In genomic region chr2:60720906-60721305, GRCm38 (mm10) we compare ENCODE assay signal across 9 mouse cellular contexts. TPM values are rescaled to one million over a fixed set of nuclear protein-coding genes. Genes with fewer than 3 reads are reported as not detected.
A peak's percentile ranks its signal among the peaks of the same experiment; 100 is the strongest.
DNase-seq lines count a peak whose midpoint lies in the region; ATAC-seq and TF ChIP-seq lines count a peak whose summit lies in the region.
"Had no signal": no experiment of that assay in that cellular context is flagged by ENCODE, and none has a peak within 500 bp of the region (broad histone marks: within the 10 kb centered on the region; RNA-seq: fewer than 3 reads in every experiment).

No protein-coding gene starts in this region.

- ATAC-seq in forebrain, embryonic 13.5 days, result peak; percentile 44; the same call in 1 of the 2 replicates
- no peak for ATAC-seq in forebrain, embryonic 11.5 days (replicated peaks; ENCODE audit: low FRiP score)
- no peak for ATAC-seq in lung, embryonic 14.5 days (ENCODE audit: insufficient read depth)

- H3K9ac ChIP-seq in forebrain, embryonic 13.5 days, result no peak overlapping the region
- H3K9ac ChIP-seq in forebrain, embryonic 11.5 days (ENCODE audit: low read length), result no peak overlapping the region
- H3K9ac ChIP-seq in lung, embryonic 14.5 days, result no peak overlapping the region
- H3K9ac ChIP-seq: midbrain, embryonic 12.5 days had no signal

- peaks cover 13% of the 10 kb centered on the region for H3K4me1 ChIP-seq in forebrain, embryonic 13.5 days
- no peaks in the 10 kb centered on the region; the same call in 1 of the 2 replicates for H3K4me1 ChIP-seq in forebrain, embryonic 11.5 days (replicated peaks; ENCODE audit: control insufficient read depth, insufficient read depth, low read length)
- H3K4me1 ChIP-seq in lung, embryonic 14.5 days (ENCODE audit: insufficient read depth), result 0 out of 2 replicates have a peak, but pooled peaks cover 6% of the 10 kb centered on the region
- H3K4me1 ChIP-seq: midbrain, embryonic 12.5 days had no signal

- H3K36me3 ChIP-seq in forebrain, embryonic 13.5 days (ENCODE audit: poor library complexity, severe bottlenecking), result no peaks in the 10 kb centered on the region
- no peaks in the 10 kb centered on the region for H3K36me3 ChIP-seq in forebrain, embryonic 11.5 days (ENCODE audit: control insufficient read depth, insufficient read depth, low read length)
- no peaks in the 10 kb centered on the region for H3K36me3 ChIP-seq in lung, embryonic 14.5 days (ENCODE audit: insufficient read depth)
- no peaks in the 10 kb centered on the region for H3K36me3 ChIP-seq in splenic B cell, adult 2 months (ENCODE audit: control insufficient read depth, insufficient read depth, low read length, poor library complexity, severe bottlenecking)
- H3K36me3 ChIP-seq: midbrain, embryonic 12.5 days had no signal

- peak; percentile 84 for TF ChIP-seq CTCF in lung, embryonic 14.5 days (IDR thresholded peaks at IDR 0.05; ENCODE audit: low read depth)

- WGBS in forebrain, embryonic 13.5 days, result 27% methylated on average over 5 of the region's 5 CpGs
- 36% methylated on average over 5 of the region's 5 CpGs for WGBS in forebrain, embryonic 11.5 days
- 18% methylated on average over 5 of the region's 5 CpGs for WGBS in lung, embryonic 14.5 days

- no peak overlapping the region for H3K4me2 ChIP-seq in forebrain, embryonic 13.5 days
- no peak overlapping the region for H3K4me2 ChIP-seq in forebrain, embryonic 11.5 days (ENCODE audit: low read depth, low read length, severe bottlenecking)
- H3K4me2 ChIP-seq in lung, embryonic 14.5 days, result no peak overlapping the region
- H3K4me2 ChIP-seq: midbrain, embryonic 12.5 days had no signal

- H3K27ac ChIP-seq in forebrain, embryonic 13.5 days, result no peak overlapping the region
- H3K27ac ChIP-seq in forebrain, embryonic 11.5 days (ENCODE audit: low read depth, low read length), result no peak overlapping the region
- H3K27ac ChIP-seq in lung, embryonic 14.5 days (ENCODE audit: low read depth), result no peak overlapping the region
- H3K27ac ChIP-seq: midbrain, embryonic 12.5 days had no signal

- DNase-seq in forebrain, embryonic 11.5 days (ENCODE audit: low spot score), result no peak
- peak; percentile 78 for DNase-seq in lung, embryonic 14.5 days
- DNase-seq in lung, postnatal 25 days (ENCODE audit: low spot score), result no peak
- peak; percentile 59 for DNase-seq in brain, adult 2 months (ENCODE audit: low read depth, low spot score)
- DNase-seq in induced T-regulatory cell, adult 2 months (ENCODE audit: low read depth), result peak; percentile 59
- peak; percentile 36 for DNase-seq in splenic B cell, adult 2 months (ENCODE audit: low read depth, low spot score)
- DNase-seq in layer of hippocampus, postnatal 36 days, result no peak

- peaks cover 38% of the 10 kb centered on the region for H3K27me3 ChIP-seq in forebrain, embryonic 13.5 days
- peaks cover 11% of the 10 kb centered on the region for H3K27me3 ChIP-seq in forebrain, embryonic 11.5 days (ENCODE audit: control insufficient read depth, insufficient read depth, low read length)
- no peaks in the 10 kb centered on the region for H3K27me3 ChIP-seq in lung, embryonic 14.5 days (ENCODE audit: insufficient read depth, low read length)
- H3K27me3 ChIP-seq in splenic B cell, adult 2 months (ENCODE audit: control insufficient read depth, insufficient read depth, low read length, poor library complexity, severe bottlenecking), result no peaks in the 10 kb centered on the region

- H3K9me3 ChIP-seq in forebrain, embryonic 13.5 days (replicated peaks), result no peaks in the 10 kb centered on the region
- no peaks in the 10 kb centered on the region for H3K9me3 ChIP-seq in forebrain, embryonic 11.5 days (ENCODE audit: control insufficient read depth, low read length)
- H3K9me3 ChIP-seq in lung, embryonic 14.5 days (ENCODE audit: low read depth, low read length), result no peaks in the 10 kb centered on the region
- H3K9me3 ChIP-seq: midbrain, embryonic 12.5 days had no signal

- no peak overlapping the region for H3K4me3 ChIP-seq in forebrain, embryonic 13.5 days
- H3K4me3 ChIP-seq in forebrain, embryonic 11.5 days (ENCODE audit: low read depth, low read length), result no peak overlapping the region
- H3K4me3 ChIP-seq in lung, embryonic 14.5 days (ENCODE audit: low read depth, low read length), result no peak overlapping the region
- H3K4me3 ChIP-seq: midbrain, embryonic 12.5 days had no signal

RNA-seq across cellular contexts. Expression of gene Itgb6, which starts 1.5 kb away (rescaled TPM):
- not detected in 2 replicates for polyA plus RNA-seq in forebrain, embryonic 13.5 days (2015; fragmentation: Nextera tagmentation; extraction: Ambion mirVana)
- polyA plus RNA-seq in forebrain, embryonic 11.5 days (2014; fragmentation: Nextera tagmentation; extraction: Ambion mirVana), result 0.52 and 0.75 TPM in 2 replicates
- polyA plus RNA-seq in lung, embryonic 14.5 days (2014; fragmentation: Nextera tagmentation; extraction: Ambion mirVana), result 5.5 and 6.2 TPM in 2 replicates
- under 1 TPM in 1 of 2 experiments, not detected in 1; 0.08 TPM for total RNA-seq in layer of hippocampus, postnatal 36 days (2021)

Comparison
In these comparisons a context has a peak if more than half of its experiments do, and no peak if none do; other contexts are left out.
1. DNase-seq: peak in lung, embryonic 14.5 days (single experiment), brain, adult 2 months (single experiment), induced T-regulatory cell, adult 2 months (single experiment) and splenic B cell, adult 2 months (single experiment); none in forebrain, embryonic 11.5 days (single experiment), lung, postnatal 25 days (single experiment) and layer of hippocampus, postnatal 36 days (0 of 2).